Mouse (Mus musculus) heart, postnatal 0 days (tissue): ENCODE data around the gene Wdr66. TPM values are rescaled to one million over a fixed set of nuclear protein-coding genes. Genes with fewer than 3 reads are reported as not detected.
"Not testable (repeated sequence)": the region's sequence is repeated elsewhere in the genome, so short reads cannot be mapped to it uniquely, and the experiment has no call there.

Source experiments
- ATAC-seq: fragments of 200-750 bp; cut with Nextera tagmentation; 2 replicates; pipeline ENCODE4 v1.8.0; 2017; ENCODE audit warnings: low read depth, moderate number of reproducible peaks, moderate library complexity; ENCODE audit not compliant: insufficient read depth
- DNase-seq: peaks from one replicate; pipeline ENCODE4 v3.0.0-alpha.2; 2016; ENCODE audit warnings: low spot score
- H3K27ac ChIP-seq: fragments of 300-500 bp; sonication (generic); 2 replicates; pipeline ENCODE4 v1.5.1; 2014; ENCODE audit warnings: low read depth, mild to moderate bottlenecking
- H3K27me3 ChIP-seq: fragments of 300-500 bp; sonication (generic); 2 replicates; pipeline ENCODE4 v1.6.1; 2014; ENCODE audit warnings: low read length, mixed read lengths; ENCODE audit not compliant: control insufficient read depth, insufficient read depth
- H3K36me3 ChIP-seq: fragments of 300-500 bp; sonication (generic); replicated peaks from 2 replicates; pipeline ENCODE4 v1.6.1; 2014; ENCODE audit warnings: low read length, mixed read lengths; ENCODE audit not compliant: control insufficient read depth, insufficient read depth
- H3K4me1 ChIP-seq: fragments of 300-500 bp; sonication (generic); 2 replicates; pipeline ENCODE4 v1.6.1; 2014; ENCODE audit warnings: antibody characterized with exemption; ENCODE audit not compliant: control insufficient read depth, insufficient read depth
- H3K4me2 ChIP-seq: fragments of 300-500 bp; sonication (generic); 2 replicates; pipeline ENCODE4 v1.6.1; 2014; ENCODE audit warnings: low read depth, mild to moderate bottlenecking, low read length, moderate library complexity
- H3K4me3 ChIP-seq: fragments of 300-500 bp; sonication (generic); 2 replicates; pipeline ENCODE4 v1.5.1; 2014; ENCODE audit warnings: low read depth, low read length
- H3K9ac ChIP-seq: fragments of 300-500 bp; sonication (generic); replicated peaks from 2 replicates; pipeline ENCODE4 v1.6.1; 2014; ENCODE audit warnings: low read depth, low read length, mixed read lengths
- H3K9me3 ChIP-seq: fragments of 300-500 bp; sonication (generic); replicated peaks from 2 replicates; pipeline ENCODE4 v1.6.1; 2016; ENCODE audit warnings: low read length; ENCODE audit not compliant: control insufficient read depth
- CTCF ChIP-seq: IDR thresholded peaks from 2 replicates; pipeline ENCODE4 v1.5.1; 2016; ENCODE audit warnings: antibody characterized with exemption, control low read depth, low read depth
- EP300 ChIP-seq: IDR thresholded peaks from 2 replicates; pipeline ENCODE4 v1.6.1; 2016; ENCODE audit warnings: antibody characterized with exemption, low read depth
- WGBS: fragments of 180-500 bp; shearing (Covaris S2); extraction: QIAGEN DNeasy Blood & Tissue Kit; methylation state at CpG from one replicate; pipeline ENCODE4 v1.1.7; 2014; 5-methylcytosine and 5-hydroxymethylcytosine counted together
- polyA plus RNA-seq: library from polyadenylated mRNA; unstranded; fragments of >200 nt; fragmentation: Nextera tagmentation; extraction: Ambion mirVana; gene quantifications from 2 replicates; pipeline ENCODE4 v1.2.1, GENCODE M21; 2015
- total RNA-seq: library from RNA; depleted of rRNA; stranded (reverse); fragments of >200 nt; gene quantifications from 2 replicates; pipeline ENCODE4 v1.2.3, GENCODE M21; 2014; ENCODE audit warnings: low replicate concordance; rRNA removed

The Wdr66 gene
- total RNA-seq (3.1 and 7.3 TPM in 2 replicates), polyA plus RNA-seq (3.1 and 4.0 TPM in 2 replicates)

GRCm38 (mm10) chr5:123251834-123252233 lies at the start of gene Wdr66:
TSS of gene Wdr66 (plus strand) at chr5:123252102.
- peak; percentile 86 for DNase-seq
- H3K9me3 ChIP-seq = no peaks in the 10 kb centered on the region
- 0 out of 2 replicates have a peak within 1 kb of the TSS, but pooled peaks have one; percentile 11 for H3K4me3 ChIP-seq
- H3K9ac ChIP-seq = no peak within 1 kb of the TSS
- WGBS = 4% methylated on average over 18 of the region's 18 CpGs
- peaks cover 9% of the 10 kb centered on the region; the same call in 1 of the 2 replicates for H3K36me3 ChIP-seq
- no peak for TF ChIP-seq EP300
- TF ChIP-seq CTCF = peak; percentile 85
- no peaks in the 10 kb centered on the region for H3K4me1 ChIP-seq
- peak; percentile 87 for ATAC-seq
- H3K4me2 ChIP-seq = peak within 1 kb of the TSS; percentile 51
- H3K27me3 ChIP-seq = no peaks in the 10 kb centered on the region
- no peak within 1 kb of the TSS for H3K27ac ChIP-seq

- 38% methylated on average over 4 of the region's 4 CpGs for WGBS
- H3K27ac ChIP-seq, H3K4me3 ChIP-seq, ATAC-seq, H3K4me2 ChIP-seq, H3K27me3 ChIP-seq, H3K9ac ChIP-seq, DNase-seq, H3K36me3 ChIP-seq, H3K9me3 ChIP-seq, H3K4me1 ChIP-seq: not testable (repeated sequence)
Measured at GRCm38 (mm10) chr5:123202771-123203170, 49.1 kb upstream of the Wdr66 start.

DNA sequence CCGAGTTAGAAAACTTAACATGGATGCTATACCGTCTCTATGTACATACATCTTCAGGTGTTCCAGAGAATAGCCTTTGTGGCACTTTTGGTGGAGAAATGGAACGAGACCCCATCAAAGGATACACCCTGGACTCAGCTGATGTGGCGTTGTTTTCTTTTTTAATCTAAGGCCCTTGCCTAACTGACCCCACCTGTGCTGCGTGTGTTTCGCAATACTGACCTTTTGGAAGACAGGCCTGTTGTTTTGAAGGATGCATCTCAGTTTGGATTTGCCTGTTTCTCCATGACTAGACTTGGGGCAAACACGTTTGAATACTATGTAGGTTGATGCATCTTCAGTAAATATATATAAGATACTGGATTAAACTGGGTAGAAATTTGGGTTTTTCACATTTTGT lies 48.3 kb upstream of the Wdr66 start:
- WGBS = 79% methylated on average over 7 of the region's 7 CpGs
- H3K4me3 ChIP-seq, H3K9ac ChIP-seq, H3K27ac ChIP-seq, H3K9me3 ChIP-seq, H3K4me2 ChIP-seq, H3K4me1 ChIP-seq, H3K27me3 ChIP-seq, ATAC-seq, DNase-seq, H3K36me3 ChIP-seq: not testable (repeated sequence)

DNA sequence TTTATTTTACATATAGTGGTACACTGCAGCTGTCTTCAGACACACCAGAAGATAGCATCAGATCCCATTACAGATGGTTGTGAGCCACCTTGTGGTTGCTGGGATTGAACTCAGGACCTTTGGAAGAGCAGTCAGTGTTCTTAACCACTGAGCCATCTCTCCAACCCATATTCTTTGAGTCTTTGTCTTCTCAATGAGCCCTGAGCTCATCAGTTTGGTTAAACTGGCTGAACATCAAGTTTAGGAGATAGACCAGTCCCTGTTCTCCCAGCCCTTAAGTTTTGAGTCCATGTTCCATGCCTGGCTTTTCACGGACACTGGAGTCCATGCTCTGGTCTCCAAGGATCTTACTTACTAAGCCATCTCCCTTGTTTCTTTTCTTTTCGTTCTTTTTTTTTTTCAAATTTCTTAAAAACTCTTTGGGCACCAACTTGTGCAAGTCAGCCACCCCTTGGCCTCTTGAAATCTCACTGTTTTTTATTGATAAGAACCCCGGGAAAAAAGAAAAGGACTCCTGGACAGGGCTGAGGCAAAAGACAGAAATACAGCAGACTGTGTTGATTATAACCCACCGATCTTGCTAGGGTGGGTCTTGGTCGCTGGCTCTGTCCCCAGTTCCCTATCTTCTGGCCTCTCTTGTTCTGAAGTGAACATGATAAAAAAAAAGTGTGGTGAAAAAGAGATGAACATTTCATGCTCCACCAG lies 29.4 kb upstream of the Wdr66 start:
- H3K36me3 ChIP-seq, H3K9me3 ChIP-seq, H3K27ac ChIP-seq, H3K4me2 ChIP-seq, H3K4me3 ChIP-seq, DNase-seq, H3K9ac ChIP-seq, H3K4me1 ChIP-seq, H3K27me3 ChIP-seq, ATAC-seq: not testable (repeated sequence)
- 71% methylated on average over 3 of the region's 5 CpGs for WGBS

- Histone ChIP-seq H3K4me1 (no peaks in the 10 kb centered on the region), H3K4me3 (no peak overlapping the region), H3K27me3 (no peaks in the 10 kb centered on the region), H3K9me3 (no peaks in the 10 kb centered on the region), H3K9ac (no peak overlapping the region), H3K27ac (no peak overlapping the region), H3K36me3 (no peaks in the 10 kb centered on the region), H3K4me2 (no peak overlapping the region)
- ATAC-seq (no peak), DNase-seq (no peak)
- 61% methylated on average over 4 of the region's 4 CpGs for WGBS
- TF ChIP-seq EP300 (no peak), CTCF (no peak)
Measured at GRCm38 (mm10) chr5:123223051-123223410, 28.9 kb upstream of the Wdr66 start.

GRCm38 (mm10) chr5:123223861-123224260 lies 28.0 kb upstream of the Wdr66 start:
- not testable (repeated sequence) for H3K36me3 ChIP-seq, H3K4me1 ChIP-seq, H3K9ac ChIP-seq, H3K27me3 ChIP-seq, H3K4me3 ChIP-seq, DNase-seq, ATAC-seq, H3K4me2 ChIP-seq, H3K9me3 ChIP-seq, H3K27ac ChIP-seq
- 57% methylated on average over 5 of the region's 6 CpGs for WGBS
